Mouse (Mus musculus): ENCODE data around the gene Acadvl. TPM values are rescaled to one million over a fixed set of nuclear protein-coding genes. Genes with fewer than 3 reads are reported as not detected.

Gene Acadvl
- polyA plus RNA-seq, 1 experiment from 2014 or later, result 70.4 TPM

DNA sequence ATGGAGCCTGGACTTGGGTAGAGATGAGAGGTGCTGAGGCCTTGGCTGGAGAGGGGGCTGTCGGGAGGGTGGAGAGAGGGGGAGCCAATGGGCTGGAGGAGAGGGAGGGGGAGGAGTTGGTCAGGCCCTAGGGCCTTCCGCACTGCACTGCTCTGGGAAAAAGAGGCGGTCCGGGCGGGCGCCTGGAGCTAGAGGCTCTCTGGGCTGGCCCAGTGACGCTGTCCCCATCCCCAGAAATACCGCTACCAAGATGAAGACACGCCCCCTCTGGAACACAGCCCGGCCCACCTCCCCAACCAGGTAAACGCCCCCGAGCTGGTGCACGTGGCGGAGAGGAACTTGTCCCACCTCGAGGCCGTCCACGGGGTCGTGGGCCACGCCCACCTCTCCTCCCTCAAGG is 11.5 kb upstream of the Acadvl start:
- peak; percentile 49 for ATAC-seq (ENCODE audit: insufficient number of reproducible peaks, insufficient read depth, low FRiP score, low TSS enrichment)
- Histone ChIP-seq H3K36me3 (peaks cover 13% of the 10 kb centered on the region), H3K4me2 (replicated peaks) (peak overlapping the region; percentile 45), H3K9me3 (no peaks in the 10 kb centered on the region), H3K27ac (peak overlapping the region; percentile 91), H3K4me3 (peak overlapping the region; percentile 16), H3K4me1 (peaks cover 70% of the 10 kb centered on the region), H3K9ac (peak overlapping the region; percentile 43), H3K27me3 (no peaks in the 10 kb centered on the region)
- 2% methylated on average over 19 of the region's 19 CpGs for WGBS

- no peaks in the 10 kb centered on the region for H3K27me3 ChIP-seq
- no peaks in the 10 kb centered on the region for H3K36me3 ChIP-seq
- peak overlapping the region; percentile 38 for H3K4me3 ChIP-seq
- H3K4me2 ChIP-seq (replicated peaks), result peak overlapping the region; percentile 61
- peaks cover 73% of the 10 kb centered on the region for H3K4me1 ChIP-seq
- no peaks in the 10 kb centered on the region for H3K9me3 ChIP-seq
- ATAC-seq (ENCODE audit: insufficient number of reproducible peaks, insufficient read depth, low FRiP score, low TSS enrichment), result no peak
- H3K9ac ChIP-seq, result peak overlapping the region; percentile 46; the same call in 1 of the 2 replicates
- 18% methylated on average over 6 of the region's 6 CpGs for WGBS
- H3K27ac ChIP-seq, result peak overlapping the region; percentile 18
These were observed 8.9 kb upstream of the Acadvl start for GRCm38 (mm10) chr11:70024151-70024514.

DNA sequence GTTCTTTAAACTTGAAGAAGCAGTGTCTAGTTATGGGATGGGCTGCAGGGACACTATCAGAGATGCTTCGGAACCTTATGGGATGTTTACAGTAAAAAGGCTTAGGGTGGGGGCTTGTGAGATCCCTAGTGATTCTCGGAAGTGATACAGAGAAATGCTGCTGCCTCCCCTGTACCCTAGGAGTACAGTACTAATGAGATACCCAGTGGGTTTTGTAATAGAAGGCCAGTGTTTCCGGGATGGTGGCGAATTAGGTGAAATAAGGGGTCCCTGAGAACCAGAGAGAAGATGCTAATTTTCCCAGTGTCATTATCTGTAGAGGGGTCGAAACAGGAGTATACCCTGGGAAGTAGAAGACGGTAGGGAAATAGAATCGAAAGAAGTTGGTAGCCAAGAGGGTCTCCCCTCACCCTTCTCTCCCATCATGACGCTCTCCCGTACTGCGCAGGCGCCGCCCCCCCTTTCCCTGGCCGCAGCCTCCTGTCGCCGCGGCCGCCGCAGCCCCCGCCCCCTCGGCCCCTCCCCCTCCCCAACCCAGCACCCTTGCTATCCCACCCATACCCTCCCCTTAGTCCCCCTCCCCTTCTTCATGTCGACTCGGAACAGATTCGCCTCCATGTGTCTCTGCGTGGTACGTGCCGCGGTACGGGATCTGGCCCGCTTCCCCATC is 8.4 kb upstream of the Acadvl start:
- H3K4me3 ChIP-seq, result peak overlapping the region; percentile 38
- H3K4me2 ChIP-seq (replicated peaks), result peak overlapping the region; percentile 61
- no peaks in the 10 kb centered on the region for H3K27me3 ChIP-seq
- 4% methylated on average over 25 of the region's 29 CpGs for WGBS
- H3K9me3 ChIP-seq, result no peaks in the 10 kb centered on the region
- no peaks in the 10 kb centered on the region for H3K36me3 ChIP-seq
- ATAC-seq (ENCODE audit: insufficient number of reproducible peaks, insufficient read depth, low FRiP score, low TSS enrichment), result no peak
- peak overlapping the region; percentile 46 for H3K9ac ChIP-seq
- H3K27ac ChIP-seq, result peak overlapping the region; percentile 18; the same call in 1 of the 2 replicates
- H3K4me1 ChIP-seq, result peaks cover 70% of the 10 kb centered on the region

GRCm38 (mm10) chr11:70021264-70022132 is 6.3 kb upstream of the Acadvl start:
- H3K9ac ChIP-seq, result peak overlapping the region; percentile 28; the same call in 1 of the 2 replicates
- H3K4me3 ChIP-seq, result peak overlapping the region; percentile 81
- ATAC-seq (ENCODE audit: insufficient number of reproducible peaks, insufficient read depth, low FRiP score, low TSS enrichment), result peak; percentile 12; the same call in 1 of the 2 replicates
- H3K9me3 ChIP-seq, result no peaks in the 10 kb centered on the region
- peaks cover 65% of the 10 kb centered on the region for H3K4me1 ChIP-seq
- WGBS, result 2% methylated on average over 40 of the region's 40 CpGs
- H3K27me3 ChIP-seq, result no peaks in the 10 kb centered on the region
- peak overlapping the region; percentile 95 for H3K27ac ChIP-seq
- H3K4me2 ChIP-seq (replicated peaks), result peak overlapping the region; percentile 88
- no peaks in the 10 kb centered on the region for H3K36me3 ChIP-seq

DNA sequence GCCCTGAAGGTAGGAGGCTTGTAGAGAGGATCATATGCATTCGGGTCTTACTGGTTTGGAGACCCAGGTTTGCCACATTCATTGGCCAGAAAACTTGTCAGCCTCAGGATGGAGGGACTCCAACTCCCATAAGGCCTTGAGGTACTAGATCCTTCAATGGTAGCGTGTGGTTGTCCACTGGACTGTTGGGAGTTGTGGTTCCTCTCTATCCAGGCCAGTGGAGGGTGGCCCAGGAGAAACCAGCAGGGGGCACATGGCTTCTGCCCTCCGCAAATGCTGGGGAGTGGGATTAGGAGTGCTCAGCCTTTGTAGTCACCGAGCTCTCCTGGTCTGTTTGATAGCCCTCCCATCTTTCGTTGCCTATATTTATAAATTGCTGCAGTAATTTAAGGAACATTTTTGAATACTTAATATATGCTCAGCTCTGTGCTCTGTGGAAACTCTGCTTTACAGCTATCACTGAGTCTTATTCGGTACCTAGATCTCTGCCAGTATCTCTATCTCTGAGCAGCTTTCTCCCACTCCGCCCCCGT is 5.6 kb upstream of the Acadvl start:
- peak overlapping the region; percentile 28; the same call in 1 of the 2 replicates for H3K9ac ChIP-seq
- peak overlapping the region; percentile 95 for H3K27ac ChIP-seq
- ATAC-seq (ENCODE audit: insufficient number of reproducible peaks, insufficient read depth, low FRiP score, low TSS enrichment), result peak; percentile 78
- no peaks in the 10 kb centered on the region for H3K36me3 ChIP-seq
- no peaks in the 10 kb centered on the region for H3K27me3 ChIP-seq
- H3K4me1 ChIP-seq, result peaks cover 58% of the 10 kb centered on the region
- peak overlapping the region; percentile 81 for H3K4me3 ChIP-seq
- H3K4me2 ChIP-seq (replicated peaks), result peak overlapping the region; percentile 88
- no peaks in the 10 kb centered on the region for H3K9me3 ChIP-seq
- WGBS, result 4% methylated on average over 8 of the region's 8 CpGs

DNA sequence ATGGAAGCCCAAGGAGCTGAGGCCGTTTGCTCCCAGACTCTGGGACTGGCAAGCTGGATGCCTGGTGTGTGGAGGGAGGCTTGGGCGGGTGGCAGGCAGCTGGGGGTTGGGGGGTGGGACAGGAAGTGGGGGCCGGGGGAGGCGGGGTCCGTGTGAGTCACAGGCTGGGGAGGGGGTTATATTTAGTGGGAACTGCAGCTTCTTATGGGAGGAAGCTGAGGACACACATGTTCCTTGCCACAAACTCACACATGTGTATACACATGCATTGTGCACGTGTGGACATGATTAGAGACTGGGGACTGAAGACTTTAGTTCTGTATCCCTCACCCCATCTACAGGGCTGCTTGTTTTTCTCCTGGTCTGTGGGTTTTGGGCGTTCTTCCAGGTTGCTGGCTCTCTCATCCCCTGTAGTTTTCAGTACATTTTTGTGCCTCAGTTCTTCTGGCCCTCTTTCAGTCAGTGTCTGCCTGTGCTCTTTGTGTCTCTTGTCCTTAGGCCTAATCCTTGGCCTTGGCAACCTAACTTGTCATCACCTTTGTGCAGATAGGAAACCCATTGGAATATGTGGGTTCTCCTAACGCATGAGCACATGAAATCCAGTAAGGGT is 4.9 kb upstream of the Acadvl start:
- no peaks in the 10 kb centered on the region for H3K36me3 ChIP-seq
- peak overlapping the region; percentile 88 for H3K4me2 ChIP-seq (replicated peaks)
- H3K4me3 ChIP-seq, result peak overlapping the region; percentile 81
- H3K9ac ChIP-seq, result peak overlapping the region; percentile 89
- no peak for ATAC-seq (ENCODE audit: insufficient number of reproducible peaks, insufficient read depth, low FRiP score, low TSS enrichment)
- H3K4me1 ChIP-seq, result peaks cover 53% of the 10 kb centered on the region
- H3K9me3 ChIP-seq, result no peaks in the 10 kb centered on the region
- H3K27me3 ChIP-seq, result no peaks in the 10 kb centered on the region
- peak overlapping the region; percentile 95 for H3K27ac ChIP-seq
- WGBS, result 10% methylated on average over 8 of the region's 8 CpGs

- Histone ChIP-seq H3K27me3 (no peaks in the 10 kb centered on the region), H3K4me2 (replicated peaks) (peak overlapping the region; percentile 88), H3K27ac (peak overlapping the region; percentile 95), H3K4me1 (peaks cover 57% of the 10 kb centered on the region), H3K36me3 (no peaks in the 10 kb centered on the region), H3K9ac (peak overlapping the region; percentile 89), H3K9me3 (no peaks in the 10 kb centered on the region), H3K4me3 (peak overlapping the region; percentile 81)
- WGBS, result 15% methylated on average over 2 of the region's 2 CpGs
- no peak for ATAC-seq (ENCODE audit: insufficient number of reproducible peaks, insufficient read depth, low FRiP score, low TSS enrichment)
These were observed 4.3 kb upstream of the Acadvl start for GRCm38 (mm10) chr11:70019495-70020021.

DNA sequence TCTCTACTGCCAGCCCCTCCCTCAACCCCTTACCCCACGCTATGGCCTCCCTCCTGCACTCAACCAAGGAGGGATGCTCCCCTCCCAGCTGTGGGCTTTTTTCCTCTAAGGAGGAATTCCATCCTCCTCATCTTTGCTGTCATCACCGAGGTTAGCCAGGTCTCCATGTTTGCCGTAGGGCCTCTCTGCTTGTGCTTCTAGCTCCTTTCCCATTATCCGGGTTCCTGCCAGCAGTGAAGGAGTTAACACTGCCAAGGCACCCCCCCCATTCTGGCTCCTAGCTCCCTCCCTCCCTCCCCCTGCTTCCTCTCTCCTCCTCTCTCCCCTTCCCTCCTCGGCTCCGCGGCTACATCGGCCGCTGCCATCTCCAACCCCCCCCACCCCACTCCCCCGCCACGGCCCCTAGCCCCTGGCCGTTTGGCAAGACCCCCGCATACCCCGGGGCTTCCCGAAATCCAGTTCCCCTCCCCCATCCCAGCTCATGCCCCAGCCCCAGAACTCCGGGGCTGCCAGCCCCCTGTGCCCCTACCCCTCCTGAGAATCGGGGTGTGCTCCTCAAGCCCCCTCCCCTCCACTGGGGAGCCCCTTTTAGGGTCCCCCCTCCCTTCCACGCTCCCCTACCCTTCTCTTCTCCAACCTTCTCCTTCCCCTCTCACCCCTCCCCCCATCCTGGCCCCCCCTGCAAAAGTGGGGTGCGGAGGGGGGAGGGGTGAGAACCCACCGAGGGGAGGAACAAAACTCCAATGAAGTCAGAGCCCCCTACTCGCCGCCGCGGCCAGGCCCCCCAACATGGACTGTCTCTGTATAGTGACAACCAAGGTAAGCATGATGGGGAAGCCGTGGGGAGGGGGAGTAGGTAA is 3.1 kb upstream of the Acadvl start:
- Histone ChIP-seq H3K27ac (peak overlapping the region; percentile 95), H3K9me3 (no peaks in the 10 kb centered on the region), H3K27me3 (no peaks in the 10 kb centered on the region), H3K4me3 (peak overlapping the region; percentile 81), H3K4me2 (replicated peaks) (peak overlapping the region; percentile 88), H3K36me3 (peaks cover 11% of the 10 kb centered on the region), H3K9ac (peak overlapping the region; percentile 89), H3K4me1 (peaks cover 53% of the 10 kb centered on the region)
- ATAC-seq (ENCODE audit: insufficient number of reproducible peaks, insufficient read depth, low FRiP score, low TSS enrichment), result no peak
- under 1% methylated on average over 23 of the region's 25 CpGs for WGBS

DNA sequence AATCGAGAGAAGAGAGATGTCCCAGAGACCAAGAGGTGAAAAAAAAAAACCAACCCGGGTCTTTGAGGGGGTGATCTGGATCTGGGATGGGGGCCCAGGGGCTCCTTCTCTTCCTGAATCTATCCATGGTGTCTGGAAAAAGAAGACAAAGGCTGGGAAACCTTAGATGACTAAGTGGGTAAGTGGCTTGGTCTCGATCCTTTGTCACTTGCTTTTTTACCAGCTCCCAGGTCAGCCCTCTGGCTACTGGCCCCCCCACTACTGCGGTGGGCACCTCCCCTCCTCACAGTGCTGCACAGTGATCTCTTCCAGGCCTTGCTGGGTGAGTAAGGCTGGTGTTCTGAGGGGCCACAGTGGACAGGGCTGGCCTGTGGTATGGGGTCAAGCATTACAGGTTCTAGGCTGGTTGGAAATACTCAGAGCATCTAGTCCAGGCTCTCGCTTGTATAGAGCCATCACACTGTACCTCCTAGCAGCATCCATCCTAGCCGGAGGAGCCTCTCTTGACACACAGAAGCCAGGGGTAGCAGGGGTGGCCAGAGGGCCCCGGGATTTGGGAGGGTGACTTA is 2.1 kb upstream of the Acadvl start:
- ATAC-seq (ENCODE audit: insufficient number of reproducible peaks, insufficient read depth, low FRiP score, low TSS enrichment), result no peak
- Histone ChIP-seq H3K27me3 (no peaks in the 10 kb centered on the region), H3K4me2 (replicated peaks) (peak overlapping the region; percentile 88), H3K27ac (peak overlapping the region; percentile 95), H3K9me3 (no peaks in the 10 kb centered on the region), H3K36me3 (peaks cover 22% of the 10 kb centered on the region), H3K4me3 (peak overlapping the region; percentile 81), H3K4me1 (peaks cover 46% of the 10 kb centered on the region), H3K9ac (peak overlapping the region; percentile 89)
- 35% methylated on average over 7 of the region's 7 CpGs for WGBS

DNA sequence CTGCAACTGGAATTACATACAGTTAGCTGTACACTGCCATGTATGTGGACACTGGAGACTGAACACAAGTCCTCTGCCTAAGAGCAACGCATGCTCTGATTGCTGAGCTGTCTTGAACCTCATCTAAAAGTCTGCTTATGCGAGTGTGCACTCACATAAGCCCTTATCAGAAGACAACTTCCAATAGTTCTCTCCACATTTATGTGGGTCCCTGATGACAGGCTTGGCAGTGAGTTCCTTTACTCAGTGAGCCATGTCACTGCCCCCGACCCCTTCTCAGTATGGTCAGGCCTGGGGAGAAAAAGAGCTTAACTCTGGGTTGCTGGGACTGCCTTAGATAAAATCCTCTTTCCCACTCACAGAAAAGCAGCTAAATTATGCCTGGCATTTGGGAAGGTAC is 1.5 kb upstream of the Acadvl start, which contains the start of gene Dlg4:
Dlg4 (plus strand) TSS at position 274 of the 400 bp plus-strand sequence.
- no peaks in the 10 kb centered on the region for H3K9me3 ChIP-seq
- ATAC-seq (ENCODE audit: insufficient number of reproducible peaks, insufficient read depth, low FRiP score, low TSS enrichment), result no peak
- peak within 1 kb of the TSS; percentile 88 for H3K4me2 ChIP-seq (replicated peaks)
- WGBS, result 80% methylated on average over 3 of the region's 3 CpGs
- H3K4me1 ChIP-seq, result peaks cover 46% of the 10 kb centered on the region
- H3K4me3 ChIP-seq, result peak within 1 kb of the TSS; percentile 81
- peak within 1 kb of the TSS; percentile 95 for H3K27ac ChIP-seq
- H3K36me3 ChIP-seq, result peaks cover 28% of the 10 kb centered on the region
- H3K27me3 ChIP-seq, result no peaks in the 10 kb centered on the region
- H3K9ac ChIP-seq, result peak within 1 kb of the TSS; percentile 89

Measured in embryonic facial prominence, embryonic 12.5 days (tissue).